Mouse (Mus musculus) kidney, adult 18-20 months (tissue): ENCODE data around the gene Snx15.
A peak's percentile ranks its signal among the peaks of the same experiment; 100 is the strongest.
"Not testable (repeated sequence)": the region's sequence is repeated elsewhere in the genome, so short reads cannot be mapped to it uniquely, and the experiment has no call there.

Experiments
- DNase-seq: peaks from one replicate; pipeline ENCODE4 v3.0.0; 2021

Snx15 gene

DNA sequence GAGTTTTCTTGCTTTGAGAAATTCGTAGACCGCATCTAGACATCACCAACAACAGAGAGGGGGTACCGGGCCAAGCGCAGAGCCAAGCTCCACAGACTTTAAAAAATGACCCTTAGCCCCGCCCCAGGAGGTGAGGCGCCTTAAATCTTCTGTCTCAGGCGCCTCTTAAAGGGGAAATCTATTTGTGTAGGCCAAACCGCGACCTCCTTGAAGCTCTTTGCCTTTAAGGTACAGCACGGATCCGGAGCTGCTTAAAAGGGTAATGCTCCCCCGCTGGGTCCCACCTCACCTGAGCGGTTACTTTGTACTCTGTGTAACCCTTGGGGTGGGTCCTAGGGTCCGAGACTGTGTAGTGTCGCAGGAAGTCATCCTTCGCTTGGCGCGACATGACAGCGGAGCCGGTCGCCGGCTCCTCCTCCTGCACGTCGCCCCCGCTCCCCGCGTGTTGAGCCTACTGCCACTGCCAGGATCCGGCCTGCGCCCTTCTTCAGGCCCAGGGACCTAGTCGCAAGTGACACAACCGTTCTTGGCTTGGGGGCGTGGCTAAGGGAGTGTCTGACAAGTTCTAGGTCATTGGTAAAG is at the start of gene Snx15:
TSS of gene Snx15 (minus strand) at position 545 of the 582 bp plus-strand sequence.
- DNase-seq, result peak; percentile 98

DNA sequence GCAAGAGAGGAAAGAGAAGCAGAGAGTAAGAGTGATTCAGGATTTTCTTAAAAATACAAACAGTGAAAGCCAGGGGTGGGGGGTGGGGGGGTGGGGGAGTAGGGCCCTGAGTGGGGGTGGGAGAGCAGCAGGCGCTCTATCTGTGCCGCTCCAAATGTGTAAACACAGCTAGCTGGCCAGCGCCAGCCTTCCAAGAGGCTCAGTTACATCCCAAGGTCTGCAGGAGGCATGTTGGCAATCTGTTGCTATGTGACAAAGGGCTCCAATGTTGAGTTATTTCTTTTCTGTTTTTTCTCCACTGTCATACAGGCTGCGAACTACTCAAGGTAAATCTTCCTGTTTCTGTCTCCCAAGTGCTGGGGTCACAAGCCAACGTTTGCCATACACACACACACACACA is 46.7 kb upstream of the Snx15 start:
- no peak for DNase-seq

DNA sequence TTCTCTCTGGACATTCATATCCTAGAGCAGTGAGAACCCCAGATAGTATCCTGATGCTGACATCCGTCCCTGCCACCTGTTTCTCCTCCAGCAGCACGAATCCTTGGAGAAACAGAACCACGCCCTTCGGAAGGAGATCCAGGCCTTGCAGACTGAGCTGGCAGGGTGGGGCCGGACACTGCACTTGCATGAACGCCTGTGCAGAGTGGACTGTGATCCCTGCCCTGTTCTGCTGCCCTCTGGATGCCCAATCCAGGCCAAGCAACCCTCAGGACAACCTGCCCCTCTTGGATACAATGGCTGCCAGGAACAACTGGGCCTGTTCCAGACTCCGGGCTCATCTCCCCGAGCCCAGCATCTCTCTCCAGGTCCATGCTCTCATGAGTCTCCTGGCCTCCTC is 43.1 kb upstream of the Snx15 start:
- DNase-seq, result no peak

DNA sequence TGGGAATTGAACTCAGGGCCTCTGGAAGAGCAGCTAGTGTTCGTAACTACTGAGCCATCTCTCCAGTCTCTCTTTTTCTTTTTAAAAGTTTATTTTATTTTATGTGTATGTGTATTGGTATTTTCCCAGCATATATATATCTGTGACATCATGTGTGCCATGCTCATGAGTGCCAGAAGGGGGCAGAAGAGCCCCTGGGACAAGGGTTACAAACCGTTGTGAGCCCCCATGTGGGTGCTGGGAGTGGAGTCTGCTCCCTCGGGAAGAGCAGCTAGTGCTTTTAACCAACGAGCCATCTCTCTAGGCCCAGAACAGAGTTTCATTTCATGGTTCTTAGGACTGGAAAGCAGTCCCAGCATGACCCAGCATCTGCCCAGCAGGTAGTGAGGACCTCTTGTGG is 38.6 kb upstream of the Snx15 start:
- DNase-seq, result no peak

DNA sequence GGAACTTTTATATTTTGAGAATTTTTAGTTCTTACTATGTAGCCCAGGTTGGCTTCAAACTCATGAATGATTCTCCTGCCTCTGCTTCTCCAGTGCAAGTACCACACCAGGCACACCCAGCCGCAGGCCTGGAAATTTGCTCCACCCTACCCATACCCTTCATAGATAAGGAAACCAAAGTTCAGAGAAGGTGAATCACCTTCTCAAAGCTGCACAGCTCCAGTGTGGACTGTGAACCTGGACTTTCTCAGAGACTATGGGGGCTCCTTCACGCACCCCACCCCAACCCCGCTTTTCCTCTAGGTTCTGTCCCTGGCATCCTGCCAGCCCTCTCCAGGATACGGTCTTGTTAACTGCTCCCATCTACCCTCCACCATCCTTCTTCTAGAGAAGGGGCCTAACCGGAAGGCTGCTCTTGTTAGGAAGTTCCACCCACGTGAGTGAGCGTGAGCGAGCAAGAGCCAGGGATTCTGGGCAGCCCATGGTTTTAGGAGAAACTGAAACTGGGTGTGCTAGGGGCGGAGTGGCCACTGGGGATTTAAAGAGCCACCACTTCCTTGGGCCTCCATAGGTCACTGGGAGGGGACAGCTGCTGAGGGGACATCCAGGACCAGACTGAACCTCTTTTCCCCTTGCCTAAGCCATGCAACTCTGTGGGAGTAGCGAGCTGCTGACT is 35.9 kb upstream of the Snx15 start:
- peak; percentile 38 for DNase-seq

DNA sequence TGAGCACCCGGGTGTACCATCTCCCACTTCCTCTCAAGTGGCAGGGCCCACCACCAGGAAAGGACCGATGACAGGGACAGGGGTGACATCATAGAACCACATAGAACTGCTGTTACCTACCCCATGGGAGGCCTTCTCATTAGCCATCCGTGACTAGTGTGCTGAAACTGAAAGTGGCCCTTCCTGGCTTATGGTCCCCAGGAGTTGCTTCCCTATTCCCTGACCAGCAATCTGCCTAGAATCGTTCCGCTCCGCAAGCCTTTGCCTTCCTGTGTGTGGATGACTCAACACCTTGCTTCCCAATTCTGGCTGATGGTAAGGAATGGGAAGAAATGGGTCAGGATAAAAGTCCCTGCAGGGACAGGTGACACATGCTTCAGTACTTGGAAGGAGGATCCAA is 29.1 kb upstream of the Snx15 start:
- DNase-seq, result no peak

DNA sequence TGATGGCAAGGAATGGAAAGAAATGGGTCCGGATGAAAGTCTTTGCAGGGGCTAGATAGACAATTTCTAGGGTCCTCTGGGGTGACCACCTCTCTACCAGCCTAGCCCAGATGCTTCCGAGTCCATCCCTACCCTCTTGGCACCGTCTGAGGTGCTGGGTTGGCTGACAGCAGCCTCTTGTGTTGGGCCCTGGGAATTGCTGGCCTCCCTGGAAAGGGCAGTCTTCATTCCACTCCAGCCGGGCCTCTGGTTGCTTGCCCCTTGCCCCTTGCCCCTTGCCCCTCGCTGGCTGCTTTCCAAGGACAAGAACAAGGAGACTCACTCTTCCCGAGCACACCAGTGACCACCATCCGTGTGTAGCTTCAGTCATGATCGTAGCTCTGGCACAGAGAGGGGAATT is 28.3 kb upstream of the Snx15 start:
- peak; percentile 44 for DNase-seq

DNA sequence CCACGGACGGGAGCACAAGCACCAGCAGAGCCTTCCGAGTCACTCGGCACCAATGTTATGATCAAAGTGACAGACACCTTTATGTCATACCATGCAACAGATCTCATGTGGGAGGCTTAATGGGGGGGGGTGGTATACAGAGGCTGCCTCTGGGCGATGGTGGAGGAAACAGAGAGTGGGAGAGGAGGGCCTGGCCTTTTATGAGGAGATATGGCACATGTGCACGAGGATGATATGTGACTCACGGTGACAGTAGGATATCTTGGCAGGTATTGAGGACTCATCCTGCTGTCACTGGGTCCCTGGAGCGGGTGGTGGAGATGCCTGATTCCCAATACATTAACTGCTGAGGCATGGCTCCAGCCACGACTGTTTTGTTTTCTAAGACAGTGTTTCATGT is 27.1 kb upstream of the Snx15 start:
- no peak for DNase-seq

DNA sequence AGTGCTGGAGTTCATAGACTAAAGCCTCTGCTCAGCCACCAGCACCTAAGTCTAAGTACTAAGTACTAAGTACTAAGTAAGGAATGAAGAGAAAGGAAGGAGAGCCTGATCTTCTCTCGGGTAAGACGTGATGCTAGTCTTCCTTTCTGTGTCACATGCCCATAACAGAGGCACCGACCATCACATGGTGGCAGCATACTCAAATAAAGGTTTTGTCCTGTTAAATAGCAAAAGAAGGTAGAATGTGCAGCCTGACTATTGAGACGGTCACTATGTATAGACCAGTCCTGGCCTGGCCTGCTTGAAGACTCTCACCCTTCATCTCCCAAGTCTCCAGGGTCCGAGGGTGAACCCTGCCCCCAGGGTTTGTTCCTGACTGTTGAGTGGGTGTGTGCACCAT is 16.7 kb upstream of the Snx15 start:
- DNase-seq, result no peak

DNA sequence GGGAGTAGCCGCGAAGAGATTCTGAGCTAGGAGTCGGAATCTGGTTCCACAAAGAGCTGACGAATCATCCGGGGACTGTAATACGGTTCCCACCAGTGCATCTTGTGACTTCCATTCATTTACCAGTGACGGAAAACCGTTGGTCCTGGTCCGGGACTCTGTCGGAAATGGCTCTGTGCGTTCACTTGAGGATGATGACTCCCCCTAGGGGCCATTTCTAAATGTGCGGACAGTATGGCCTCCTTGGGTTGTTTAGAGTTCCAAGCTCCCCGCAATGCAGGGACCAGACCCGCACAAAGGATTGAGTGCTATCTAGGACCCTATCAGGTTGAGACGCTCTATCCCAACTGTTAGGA is 13.3 kb upstream of the Snx15 start, which contains the start of gene Arl2:
TSS of gene Arl2 (minus strand) at position 155 of the 356 bp plus-strand sequence.
- peak; percentile 77 for DNase-seq

DNA sequence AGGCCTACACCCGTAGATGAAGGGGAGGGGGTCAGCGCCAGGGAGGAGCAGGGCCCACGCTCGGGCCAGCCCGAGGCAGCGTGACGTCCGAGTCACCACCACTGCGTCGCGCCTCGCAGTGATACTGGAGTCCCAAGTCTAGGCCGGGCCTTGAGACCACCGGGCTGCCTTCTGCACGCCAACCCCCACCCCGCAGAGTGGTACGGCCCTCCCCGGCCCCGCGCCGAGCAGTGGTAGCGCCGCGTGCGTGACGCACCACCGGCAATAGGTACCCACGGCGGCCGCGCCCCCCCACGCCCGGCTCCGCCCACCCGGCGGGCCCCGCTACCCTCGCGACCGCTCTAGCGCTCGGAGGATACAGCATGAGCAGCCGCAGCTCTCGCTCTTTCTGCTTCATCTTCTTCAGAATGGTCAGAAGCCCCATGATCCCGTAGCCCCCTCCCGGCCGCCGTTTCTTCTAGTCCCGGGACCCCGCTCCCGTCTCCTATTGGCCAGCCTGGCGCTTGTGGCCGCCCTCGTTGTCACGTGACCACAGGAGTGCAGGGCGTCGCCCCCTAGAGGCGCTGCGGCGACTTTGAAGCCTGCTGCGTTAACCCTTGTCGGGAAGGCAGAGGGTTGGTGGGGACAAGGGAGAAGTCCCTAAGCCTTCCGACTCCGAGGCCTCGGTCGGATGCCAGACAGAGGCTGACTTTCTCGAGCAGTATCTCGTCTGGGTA is 12.7 kb upstream of the Snx15 start, which contains the start of gene Batf2:
TSS of gene Batf2 (plus strand) at position 306 of the 716 bp plus-strand sequence.
- peak; percentile 93 for DNase-seq

DNA sequence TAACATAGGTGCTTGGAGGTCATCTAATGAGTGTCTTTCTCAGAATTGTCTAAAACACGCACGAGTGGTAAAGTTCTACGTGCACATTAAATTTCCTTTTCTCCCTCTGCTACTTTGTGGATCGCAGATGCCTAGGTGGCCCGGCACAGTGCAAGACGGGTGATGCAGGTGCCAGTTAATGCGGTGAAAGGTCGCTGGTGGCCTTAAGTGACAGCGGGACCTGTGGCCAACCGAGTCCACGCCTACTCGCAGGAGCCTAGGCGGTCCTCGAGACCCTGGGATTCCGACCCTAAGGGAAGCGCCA is 12.2 kb upstream of the Snx15 start:
- DNase-seq, result no peak

DNA sequence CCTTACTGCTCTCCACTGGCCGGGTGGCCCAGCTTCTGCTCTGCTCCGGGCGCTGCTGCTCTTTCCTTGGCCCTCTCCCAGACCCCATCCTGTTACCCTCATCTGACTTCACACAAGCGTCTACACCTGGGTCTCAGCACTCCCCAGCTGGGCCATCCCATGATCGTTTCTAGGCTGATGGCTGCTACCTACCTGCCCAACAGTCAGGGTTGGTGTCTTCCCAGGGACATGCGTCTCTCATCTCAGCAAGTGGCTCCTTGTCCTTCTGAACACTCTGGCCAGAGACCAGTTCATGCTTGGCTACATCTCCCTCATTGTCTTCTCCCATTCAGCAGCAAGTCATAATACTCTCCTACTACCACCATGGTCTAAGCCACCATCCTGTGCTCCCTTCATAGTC is 11.6 kb upstream of the Snx15 start:
- DNase-seq, result no peak

DNA sequence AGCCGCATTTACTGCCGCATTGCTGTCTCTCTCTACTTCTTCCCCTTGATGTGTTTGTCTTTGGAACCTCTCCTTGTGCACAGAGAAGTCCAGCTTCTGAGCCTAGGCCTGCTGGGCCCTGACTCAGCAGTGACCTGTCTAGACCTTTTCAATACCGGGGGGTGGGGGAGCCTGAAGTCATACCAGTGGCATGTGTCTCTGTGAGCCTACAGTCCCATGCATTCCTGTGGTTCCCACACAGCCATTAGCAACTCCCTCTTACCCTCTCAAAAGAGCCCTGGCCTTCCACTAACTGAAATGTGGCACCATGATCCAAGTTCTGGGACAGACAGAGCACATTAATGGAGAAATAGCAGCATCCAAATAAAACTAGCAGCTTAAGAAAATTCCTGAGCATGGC is 8.3 kb upstream of the Snx15 start:
- DNase-seq, result no peak

DNA sequence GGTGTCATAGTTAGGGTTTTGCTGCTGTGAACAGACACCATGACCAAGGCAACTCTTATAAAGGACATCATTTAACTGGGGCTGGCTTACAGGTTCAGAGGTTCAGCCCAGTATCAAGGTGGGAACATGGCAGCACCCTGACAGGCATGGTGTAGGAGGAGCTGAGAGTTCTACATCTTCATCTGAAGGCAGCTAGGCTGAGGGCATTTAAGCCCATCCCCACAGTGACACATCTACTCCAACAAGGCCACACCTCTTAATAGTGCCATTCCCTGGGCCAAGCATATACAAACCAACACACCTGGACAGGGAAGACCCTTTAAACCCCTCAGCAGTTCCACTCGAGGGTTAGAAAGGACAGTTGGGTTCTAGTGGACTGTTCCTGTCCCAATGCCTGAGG is 5.1 kb upstream of the Snx15 start:
- DNase-seq, result not testable (repeated sequence)

DNA sequence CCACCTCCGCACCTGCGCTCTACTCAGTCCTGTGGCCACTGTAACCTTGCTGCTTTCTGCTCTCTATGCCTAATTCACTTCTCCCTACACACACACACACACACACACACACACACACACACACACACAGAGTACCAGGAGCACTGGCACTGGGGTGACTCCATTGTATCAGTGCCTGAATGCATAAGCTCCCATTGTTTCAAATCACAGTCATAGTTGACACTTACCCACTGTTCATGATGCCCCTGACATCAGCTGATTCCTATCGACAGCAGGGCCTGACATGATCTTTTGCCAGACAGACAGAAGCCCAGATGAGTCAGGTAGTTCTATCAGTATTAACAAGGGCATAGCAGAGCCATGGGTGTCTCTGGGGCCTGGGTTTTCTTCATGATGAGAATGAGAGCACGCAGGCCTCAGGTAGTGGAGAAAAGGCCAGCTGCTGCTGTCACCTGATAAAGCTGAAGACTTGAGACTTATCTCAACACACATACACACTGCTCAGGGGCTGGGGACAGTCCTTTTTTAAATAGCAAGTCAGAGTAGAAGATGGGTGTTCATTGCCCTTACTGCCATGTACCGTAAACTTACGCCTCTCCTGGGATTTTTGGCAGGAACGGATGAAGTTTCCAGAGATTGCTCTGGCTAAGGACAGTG is 4.2 kb upstream of the Snx15 start:
- no peak for DNase-seq

DNA sequence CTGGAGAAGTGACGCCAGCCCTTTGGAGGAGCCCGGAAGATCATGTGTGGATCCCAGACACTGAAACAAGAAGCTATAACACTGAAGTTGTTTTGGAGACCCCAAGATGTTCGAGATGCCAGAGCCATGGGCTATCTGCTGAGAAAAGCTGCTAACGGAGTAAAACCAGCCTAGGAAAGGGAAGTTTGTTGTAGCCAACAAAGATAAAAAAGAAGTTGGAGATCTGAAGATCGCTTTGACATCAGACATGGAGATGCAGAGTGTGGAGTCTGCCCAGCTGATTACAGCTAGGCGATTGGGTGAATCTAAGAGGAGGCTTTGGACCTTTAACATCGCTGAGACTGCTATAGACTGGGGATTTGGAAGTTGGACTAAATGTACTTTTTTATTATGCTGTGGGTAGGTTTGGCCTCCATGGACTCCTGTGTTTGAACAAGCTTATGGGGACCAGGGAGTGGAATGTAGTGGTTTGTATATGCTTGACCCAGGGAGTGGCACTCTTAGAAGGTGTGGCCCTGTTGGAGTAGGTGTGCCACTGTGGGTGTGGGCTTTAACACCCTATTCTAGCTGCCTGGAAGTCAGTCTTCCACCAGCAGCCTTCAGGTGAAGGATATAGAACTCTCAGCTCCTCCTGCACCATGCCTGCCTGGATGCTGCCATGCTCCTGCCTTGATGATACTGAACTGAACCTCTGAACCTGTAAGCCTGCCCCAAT is 2.5 kb upstream of the Snx15 start:
- not testable (repeated sequence) for DNase-seq

DNA sequence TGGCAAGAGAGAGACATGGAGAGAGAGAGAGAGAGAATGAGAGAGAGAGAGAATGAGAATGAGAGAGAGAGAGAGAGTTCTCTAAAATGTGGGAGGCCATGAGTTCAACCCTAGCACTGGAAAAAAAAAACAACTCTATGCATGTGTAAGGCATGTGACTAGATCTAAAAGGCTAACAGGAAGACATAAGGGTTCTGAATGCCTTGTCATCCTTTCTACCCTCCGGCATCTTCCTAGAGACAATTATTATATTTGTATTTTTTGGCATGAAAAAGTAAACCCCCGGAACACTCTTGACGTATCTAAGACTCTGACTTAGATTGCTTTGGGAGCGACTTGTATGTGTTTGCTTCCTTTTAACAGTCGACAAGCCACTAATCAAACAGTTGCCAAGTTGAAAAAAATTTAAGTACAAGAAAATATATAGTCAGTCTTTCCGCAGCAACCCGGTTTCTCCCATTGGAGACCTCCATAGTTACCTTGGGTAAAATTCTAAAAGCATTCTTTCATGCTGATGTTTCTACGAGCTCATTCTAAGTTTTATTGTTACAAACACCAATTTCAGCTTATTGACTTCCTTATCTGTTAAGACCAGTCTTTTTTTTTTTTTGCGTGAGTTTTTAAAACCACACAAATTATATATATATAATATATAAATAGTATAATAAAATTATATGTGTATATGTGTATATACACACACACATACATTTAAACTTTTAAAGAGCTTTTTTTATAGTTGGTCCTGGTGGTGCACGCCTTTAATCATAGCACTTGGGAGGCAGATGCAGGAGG is 1.1 kb downstream of the Snx15 start:
- no peak for DNase-seq

DNA sequence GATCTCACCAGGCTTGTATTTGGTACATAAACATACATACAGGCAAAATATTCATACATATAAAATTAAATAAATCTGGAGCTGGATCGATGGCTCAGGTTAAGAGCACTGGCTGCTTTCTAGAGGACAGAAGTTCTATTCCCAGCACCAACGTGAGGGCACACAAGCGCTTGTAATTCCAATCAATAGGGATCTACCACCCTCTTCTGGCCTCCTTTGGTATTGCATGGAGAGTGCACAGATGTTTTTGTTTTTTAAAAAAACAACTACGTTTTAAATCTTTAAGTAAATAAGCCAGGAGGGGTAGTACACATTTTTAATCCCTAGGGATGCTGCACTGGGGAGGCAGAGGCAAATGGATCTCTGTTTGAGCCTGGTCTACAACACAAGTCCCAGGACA is 1.8 kb downstream of the Snx15 start:
- peak; percentile 43 for DNase-seq

DNA sequence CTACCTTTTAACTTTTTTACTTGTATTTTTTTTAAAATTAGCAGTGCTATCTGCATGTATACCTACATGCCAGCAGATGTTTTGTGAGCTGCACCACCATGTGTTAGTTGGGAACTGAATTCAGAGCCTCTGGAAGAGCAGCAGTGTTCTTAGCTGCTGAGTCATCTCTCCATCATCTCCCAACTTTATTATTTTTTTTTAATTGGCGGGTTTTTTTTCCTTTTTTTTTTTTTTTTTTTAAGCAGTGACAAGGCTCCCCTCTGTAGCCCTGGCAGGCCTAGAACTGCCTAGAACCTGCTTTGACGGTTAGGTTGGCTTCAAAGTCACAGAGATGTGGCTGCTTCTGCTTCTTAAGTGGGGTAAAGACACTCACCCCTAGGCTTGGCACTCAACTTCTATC is 3.2 kb downstream of the Snx15 start:
- no peak for DNase-seq

DNA sequence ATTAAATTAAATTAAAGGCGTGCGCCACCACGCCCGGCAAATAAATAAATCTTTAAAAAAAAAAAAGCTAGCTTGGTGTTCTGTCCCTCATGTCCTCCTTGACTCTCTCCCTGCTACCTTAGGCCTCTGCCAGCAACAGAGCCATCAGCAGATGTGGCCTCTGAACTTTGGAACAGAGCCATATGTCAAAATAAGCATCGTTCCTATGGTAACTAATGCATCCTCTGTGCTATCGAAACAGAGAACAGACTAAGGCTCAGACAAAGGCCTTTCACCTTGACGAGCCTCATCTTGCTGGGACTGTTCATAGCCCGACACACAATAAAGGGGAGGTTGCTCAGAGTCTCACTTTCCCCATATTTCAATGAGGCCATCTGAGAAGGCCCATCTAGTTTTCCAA is 4.8 kb downstream of the Snx15 start:
- no peak for DNase-seq

DNA sequence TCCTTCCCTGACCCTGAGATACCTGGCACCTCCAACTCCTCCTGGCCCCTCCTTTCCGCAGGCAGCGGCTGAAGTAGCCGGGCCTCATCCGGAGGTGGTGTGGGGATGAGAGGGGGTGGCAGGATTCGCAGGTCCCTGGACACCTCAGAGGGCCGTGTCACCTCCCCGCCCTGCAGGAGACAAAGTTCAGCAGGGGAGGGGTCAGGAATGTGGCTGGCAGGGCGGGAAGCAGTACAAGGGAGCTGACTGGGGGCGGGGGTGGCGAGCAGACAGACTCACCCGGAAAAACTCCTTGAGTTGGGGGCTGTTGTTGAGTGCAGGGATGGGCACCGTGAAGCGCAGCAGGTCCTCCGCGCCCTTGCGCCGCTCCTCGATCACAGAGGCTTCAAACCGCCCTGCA is 6.3 kb downstream of the Snx15 start:
- DNase-seq, result no peak
